Mouse (Mus musculus): ENCODE measurements around the gene Vsig8. TPM values are rescaled to one million over a fixed set of nuclear protein-coding genes. Genes with fewer than 3 reads are reported as not detected.

Vsig8 gene
- polyA plus RNA-seq, 1 experiment, result not detected

DNA sequence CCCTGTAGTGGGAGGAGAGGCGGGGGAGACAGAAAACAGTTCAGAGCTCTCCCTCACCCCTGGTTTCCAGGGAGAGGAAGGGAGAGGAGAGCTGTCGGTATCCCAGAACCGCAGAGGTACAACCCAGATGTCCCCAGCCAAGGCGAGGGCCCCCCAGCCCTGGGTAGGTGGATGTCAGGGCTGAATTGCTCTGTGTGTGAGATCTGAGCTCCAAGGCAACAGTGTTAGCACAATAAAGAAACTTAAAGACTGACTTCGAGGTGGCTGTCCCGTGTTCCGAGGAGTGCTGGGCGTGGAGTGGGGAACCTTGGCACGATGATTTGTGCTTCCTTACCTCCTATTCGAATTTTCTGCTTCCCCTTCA lies 7.7 kb downstream of the Vsig8 start:
- Histone ChIP-seq H3K27ac (ENCODE audit: insufficient read depth, low read depth, low read length) (no peak overlapping the region), H3K4me3 (ENCODE audit: insufficient read depth, low read depth, low read length) (peak overlapping the region; percentile 65), H3K4me1 (ENCODE audit: control insufficient read depth, insufficient read depth, low read length) (peaks cover 12% of the 10 kb centered on the region)
- TF ChIP-seq POLR2A (IDR thresholded peaks at IDR 0.05; ENCODE audit: insufficient read depth, low read depth, low read length) (no peak), CTCF (IDR thresholded peaks at IDR 0.05; ENCODE audit: insufficient read depth, low read depth, low read length) (no peak)
- 4% methylated on average over 10 of the region's 10 CpGs for WGBS

DNA sequence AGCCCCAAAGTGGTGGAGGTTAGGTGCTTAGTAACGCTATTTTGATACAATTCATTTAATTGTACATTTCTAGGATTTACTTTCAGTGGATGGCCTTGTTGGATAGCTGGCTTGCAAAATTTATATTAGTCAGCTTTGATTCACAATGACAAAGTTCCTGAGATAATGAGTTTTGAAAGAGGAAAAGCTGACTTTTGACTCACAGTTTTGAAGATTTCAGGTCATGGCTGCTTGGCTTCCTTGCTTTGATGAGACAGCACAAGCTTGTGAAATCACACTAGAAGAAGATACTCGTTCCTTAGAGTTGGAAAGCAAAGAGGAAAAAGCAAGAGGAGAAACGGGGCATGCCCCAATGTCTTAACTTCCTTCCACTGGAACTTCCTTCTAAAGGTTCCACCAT lies 10.4 kb downstream of the Vsig8 start:
- no peak overlapping the region for H3K27ac ChIP-seq (ENCODE audit: insufficient read depth, low read depth, low read length)
- 87% methylated on average over 3 of the region's 3 CpGs for WGBS
- peaks cover 12% of the 10 kb centered on the region for H3K4me1 ChIP-seq (ENCODE audit: control insufficient read depth, insufficient read depth, low read length)
- H3K4me3 ChIP-seq (ENCODE audit: insufficient read depth, low read depth, low read length), result no peak overlapping the region
- no peak for TF ChIP-seq CTCF (IDR thresholded peaks at IDR 0.05; ENCODE audit: insufficient read depth, low read depth, low read length)
- no peak for TF ChIP-seq POLR2A (IDR thresholded peaks at IDR 0.05; ENCODE audit: insufficient read depth, low read depth, low read length)

DNA sequence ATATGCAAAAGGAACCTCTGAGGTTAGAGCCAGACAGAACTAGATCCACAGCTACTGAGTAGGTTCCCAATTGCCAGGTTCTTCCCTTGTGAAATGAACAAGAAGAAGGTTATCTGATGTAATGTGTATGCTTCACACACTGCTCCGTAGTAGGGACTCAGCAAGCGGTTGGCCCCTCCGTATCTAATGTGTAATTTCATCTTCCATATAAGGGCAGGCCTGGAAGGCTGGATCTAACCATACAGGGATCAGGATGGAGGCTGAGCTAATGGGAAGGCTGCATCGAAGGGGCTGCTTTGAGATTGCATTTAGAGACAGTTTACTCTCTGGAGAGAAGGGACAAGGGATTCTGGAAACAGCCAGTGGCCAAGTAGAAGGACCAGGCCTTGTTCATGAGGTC lies 12.0 kb downstream of the Vsig8 start:
- H3K4me3 ChIP-seq (ENCODE audit: insufficient read depth, low read depth, low read length), result no peak overlapping the region
- no peak overlapping the region for H3K27ac ChIP-seq (ENCODE audit: insufficient read depth, low read depth, low read length)
- H3K4me1 ChIP-seq (ENCODE audit: control insufficient read depth, insufficient read depth, low read length), result no peaks in the 10 kb centered on the region; the same call in 1 of the 2 replicates
- TF ChIP-seq CTCF (IDR thresholded peaks at IDR 0.05; ENCODE audit: insufficient read depth, low read depth, low read length), result no peak
- TF ChIP-seq POLR2A (IDR thresholded peaks at IDR 0.05; ENCODE audit: insufficient read depth, low read depth, low read length), result no peak
- WGBS, result 58% methylated on average over 4 of the region's 4 CpGs

DNA sequence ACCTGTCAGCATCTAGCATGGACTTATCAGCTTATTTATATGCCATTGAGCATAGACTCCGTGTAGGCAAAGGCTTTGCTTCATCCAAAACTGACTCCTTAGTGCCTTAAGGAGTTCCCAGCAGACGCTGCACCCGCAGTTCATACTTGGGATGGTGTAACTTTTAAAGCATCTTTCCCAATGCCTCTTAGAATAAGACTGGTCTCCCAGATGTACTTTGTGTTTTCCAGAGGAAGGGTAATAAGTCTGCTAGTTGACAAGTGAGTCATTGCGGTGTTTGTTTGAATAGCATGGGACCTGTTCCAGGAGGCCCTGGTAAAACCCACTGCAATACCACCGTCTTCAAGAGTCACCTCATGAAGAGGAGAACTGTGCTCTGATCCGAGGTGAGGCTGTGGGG lies 24.4 kb downstream of the Vsig8 start:
- Histone ChIP-seq H3K27ac (ENCODE audit: insufficient read depth, low read depth, low read length) (no peak overlapping the region), H3K4me1 (ENCODE audit: control insufficient read depth, insufficient read depth, low read length) (no peaks in the 10 kb centered on the region), H3K4me3 (ENCODE audit: insufficient read depth, low read depth, low read length) (no peak overlapping the region)
- WGBS, result 80% methylated on average over 6 of the region's 6 CpGs
- TF ChIP-seq CTCF (IDR thresholded peaks at IDR 0.05; ENCODE audit: insufficient read depth, low read depth, low read length), result no peak
- TF ChIP-seq POLR2A (IDR thresholded peaks at IDR 0.05; ENCODE audit: insufficient read depth, low read depth, low read length), result no peak

DNA sequence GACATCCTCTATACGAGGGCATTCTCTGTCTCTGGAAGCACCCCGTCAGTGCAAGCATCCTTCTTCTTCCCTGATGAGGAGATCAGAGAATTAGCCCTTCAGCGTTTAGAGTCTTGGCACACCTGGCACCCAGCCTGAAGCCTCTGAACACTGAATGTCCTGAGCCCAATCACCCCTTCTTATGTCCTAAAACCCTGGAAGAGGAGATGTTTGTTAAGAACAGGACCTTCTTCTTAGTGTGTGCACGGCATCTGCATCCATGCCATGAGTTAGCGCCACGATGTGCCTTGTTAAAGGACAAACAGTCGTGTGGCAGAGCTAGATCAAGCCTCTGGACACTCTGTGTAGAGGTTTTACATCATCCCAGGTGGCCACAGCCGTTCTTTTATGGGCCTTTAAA lies 26.7 kb downstream of the Vsig8 start:
- Histone ChIP-seq H3K27ac (ENCODE audit: insufficient read depth, low read depth, low read length) (no peak overlapping the region), H3K4me3 (ENCODE audit: insufficient read depth, low read depth, low read length) (no peak overlapping the region), H3K4me1 (ENCODE audit: control insufficient read depth, insufficient read depth, low read length) (peaks cover 4% of the 10 kb centered on the region)
- 93% methylated on average over 8 of the region's 8 CpGs for WGBS
- no peak for TF ChIP-seq CTCF (IDR thresholded peaks at IDR 0.05; ENCODE audit: insufficient read depth, low read depth, low read length)
- no peak for TF ChIP-seq POLR2A (IDR thresholded peaks at IDR 0.05; ENCODE audit: insufficient read depth, low read depth, low read length)

DNA sequence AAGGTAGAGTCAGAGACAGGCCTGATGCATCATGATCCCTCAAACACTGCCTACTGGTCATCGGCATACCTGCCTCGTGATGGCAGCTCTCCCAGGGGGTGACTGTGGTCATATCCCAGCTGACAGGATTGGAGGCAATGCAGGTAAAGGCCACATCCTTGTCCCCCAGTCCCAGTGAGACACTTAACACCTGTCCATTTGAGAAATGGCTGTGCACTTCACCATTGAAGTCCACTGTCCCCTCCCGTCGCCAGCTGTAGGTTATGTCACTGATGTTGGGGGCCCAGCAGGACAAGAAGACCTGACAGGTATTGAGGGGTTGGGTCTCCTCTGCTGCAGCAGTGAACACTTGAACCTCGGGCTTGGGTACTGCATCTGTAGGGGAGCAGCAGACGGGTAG lies 28.5 kb downstream of the Vsig8 start:
- peaks cover 4% of the 10 kb centered on the region for H3K4me1 ChIP-seq (ENCODE audit: control insufficient read depth, insufficient read depth, low read length)
- TF ChIP-seq CTCF (IDR thresholded peaks at IDR 0.05; ENCODE audit: insufficient read depth, low read depth, low read length) (no peak), POLR2A (IDR thresholded peaks at IDR 0.05; ENCODE audit: insufficient read depth, low read depth, low read length) (no peak)
- H3K4me3 ChIP-seq (ENCODE audit: insufficient read depth, low read depth, low read length), result no peak overlapping the region
- no peak overlapping the region for H3K27ac ChIP-seq (ENCODE audit: insufficient read depth, low read depth, low read length)
- WGBS, result 91% methylated on average over 6 of the region's 6 CpGs

DNA sequence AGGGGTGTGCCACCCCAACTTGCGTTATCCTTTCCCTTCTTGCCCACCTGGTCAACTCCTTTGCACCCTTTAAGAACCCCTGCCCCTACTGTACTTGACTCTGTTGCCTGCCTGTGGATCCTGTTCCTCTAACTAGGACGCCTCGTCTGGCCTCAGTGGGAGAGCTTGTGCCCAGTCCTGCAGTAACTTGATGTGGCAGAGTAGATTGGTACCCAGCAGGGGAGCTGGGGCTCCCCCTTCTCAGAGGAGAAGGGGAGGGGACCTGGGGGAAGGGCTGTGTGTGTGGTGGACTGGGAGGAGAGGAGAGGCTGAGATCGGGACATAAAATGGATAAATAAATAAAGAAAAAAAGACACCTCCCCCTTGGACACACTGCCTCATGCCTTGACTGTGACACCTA lies 29.3 kb downstream of the Vsig8 start:
- Histone ChIP-seq H3K4me3 (ENCODE audit: insufficient read depth, low read depth, low read length) (no peak overlapping the region), H3K4me1 (ENCODE audit: control insufficient read depth, insufficient read depth, low read length) (peaks cover 4% of the 10 kb centered on the region), H3K27ac (ENCODE audit: insufficient read depth, low read depth, low read length) (no peak overlapping the region)
- no peak for TF ChIP-seq CTCF (IDR thresholded peaks at IDR 0.05; ENCODE audit: insufficient read depth, low read depth, low read length)
- no peak for TF ChIP-seq POLR2A (IDR thresholded peaks at IDR 0.05; ENCODE audit: insufficient read depth, low read depth, low read length)
- 68% methylated on average over 4 of the region's 4 CpGs for WGBS

DNA sequence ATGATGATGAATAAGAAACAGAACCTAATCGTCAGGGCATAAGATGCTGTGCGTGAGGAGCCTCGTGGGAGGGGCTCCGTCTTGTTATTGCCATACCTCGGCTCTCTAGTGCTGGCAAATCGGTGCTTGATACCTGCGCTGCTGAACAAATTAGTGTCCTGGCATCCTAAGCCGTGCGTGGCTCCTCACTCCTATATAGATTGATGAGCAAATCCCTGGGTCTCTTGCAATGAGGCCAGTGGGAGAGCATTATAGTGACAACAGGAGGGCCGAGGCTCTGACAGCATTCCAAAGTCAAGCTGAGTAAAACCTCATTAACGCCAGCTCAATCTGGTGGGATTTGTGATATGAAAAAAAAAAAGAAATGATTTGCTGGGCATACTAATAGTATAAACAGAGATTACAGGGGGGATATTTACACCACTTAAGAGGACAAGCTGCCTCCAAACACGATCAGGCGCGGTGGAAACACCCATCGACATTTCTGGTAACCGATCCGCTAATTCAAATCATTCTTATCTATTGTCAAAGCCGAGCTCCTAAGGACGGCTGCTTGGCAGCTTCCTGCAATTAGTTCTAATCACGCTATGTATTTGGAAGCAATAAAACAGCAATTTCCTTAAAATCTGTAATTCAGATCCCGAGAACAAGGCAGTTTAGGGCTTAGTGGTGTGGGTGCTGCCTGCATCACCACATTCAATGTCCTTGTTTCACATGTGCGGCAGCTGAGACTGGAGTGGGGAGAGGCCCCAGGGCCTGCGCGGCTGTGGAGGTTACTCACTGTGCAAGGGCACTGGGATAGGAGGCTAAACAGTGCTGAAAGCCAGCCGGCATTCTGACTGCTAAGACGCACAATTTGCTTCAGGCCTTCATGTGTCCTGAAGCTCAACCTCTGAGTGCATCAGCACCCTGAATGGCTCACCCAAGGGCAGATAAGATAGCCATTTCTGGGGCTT lies 30.2 kb downstream of the Vsig8 start:
- whole genome bisulfite sequencing, result 39% methylated on average over 26 of the region's 26 CpGs

DNA sequence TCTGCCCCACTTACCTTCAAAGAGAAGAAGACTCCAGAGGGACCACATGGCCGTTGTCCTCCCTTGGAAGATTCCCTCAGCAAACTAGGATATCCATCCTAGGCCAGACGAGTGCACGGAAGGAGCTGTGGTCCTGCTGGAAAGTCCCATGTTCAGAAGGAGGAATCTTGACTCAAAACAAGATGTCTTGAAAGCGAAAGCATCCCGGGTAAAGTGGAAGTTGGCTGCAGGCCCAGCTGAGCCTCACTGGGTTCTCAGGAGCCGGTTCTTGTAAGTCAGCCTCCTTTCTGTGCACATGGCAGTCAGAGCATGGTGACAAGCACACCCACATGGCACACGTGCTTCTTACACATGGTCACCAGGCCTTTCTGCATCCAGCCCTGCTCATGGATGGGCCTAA lies 34.6 kb downstream of the Vsig8 start, which contains the start of gene Slamf8:
Gene Slamf8 (minus strand): TSS at position 184 of the 400 bp plus-strand sequence.
- Histone ChIP-seq H3K4me3 (ENCODE audit: insufficient read depth, low read depth, low read length) (no peak within 1 kb of the TSS), H3K4me1 (ENCODE audit: control insufficient read depth, insufficient read depth, low read length) (peaks cover 4% of the 10 kb centered on the region), H3K27ac (ENCODE audit: insufficient read depth, low read depth, low read length) (no peak within 1 kb of the TSS)
- no peak for TF ChIP-seq CTCF (IDR thresholded peaks at IDR 0.05; ENCODE audit: insufficient read depth, low read depth, low read length)
- no peak for TF ChIP-seq POLR2A (IDR thresholded peaks at IDR 0.05; ENCODE audit: insufficient read depth, low read depth, low read length)
- WGBS, result 69% methylated on average over 7 of the region's 7 CpGs

More for the DNA sequence above, 30.2 kb downstream of the Vsig8 start:
- no peak for TF ChIP-seq POLR2A (IDR thresholded peaks at IDR 0.05; ENCODE audit: insufficient read depth, low read depth, low read length)
- TF ChIP-seq CTCF (IDR thresholded peaks at IDR 0.05; ENCODE audit: insufficient read depth, low read depth, low read length), result no peak
- H3K4me3 ChIP-seq (ENCODE audit: insufficient read depth, low read depth, low read length), result no peak overlapping the region
- peaks cover 4% of the 10 kb centered on the region for H3K4me1 ChIP-seq (ENCODE audit: control insufficient read depth, insufficient read depth, low read length)
- H3K27ac ChIP-seq (ENCODE audit: insufficient read depth, low read depth, low read length), result no peak overlapping the region

Measured in olfactory bulb, adult 2 months (tissue).